In the genomic region with DNA sequence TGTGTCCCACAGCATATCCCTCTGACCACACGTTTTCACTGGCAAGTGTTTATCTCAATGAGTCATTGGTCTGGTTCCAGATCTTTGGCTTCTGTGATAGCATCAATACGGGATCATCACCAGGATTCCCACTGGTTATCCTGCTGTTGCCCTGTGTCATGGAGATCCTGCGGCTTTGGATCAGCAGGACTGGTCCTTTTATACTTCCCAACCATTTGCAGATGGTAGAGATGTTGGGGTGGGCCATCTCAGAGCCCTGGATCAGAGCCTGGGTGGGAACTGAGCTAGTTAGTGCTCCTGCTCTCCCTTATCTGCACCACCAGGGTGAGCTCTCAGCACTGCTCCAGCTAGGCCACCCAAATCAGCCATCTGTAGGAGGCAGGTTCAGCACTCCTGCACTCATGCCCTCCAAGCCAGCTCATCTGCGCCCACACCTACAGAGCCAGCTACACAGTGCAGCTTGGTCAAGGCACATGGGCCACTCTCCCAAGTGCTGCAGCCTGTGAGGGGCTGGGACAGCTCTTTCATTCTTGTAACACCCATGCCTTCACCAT, we compare ENCODE assay signal across 8 mouse cellular contexts. TPM values are rescaled to one million over a fixed set of nuclear protein-coding genes. Genes with fewer than 3 reads are reported as not detected.
A peak's percentile ranks its signal among the peaks of the same experiment; 100 is the strongest.
DNase-seq lines count a peak whose midpoint lies in the region; ATAC-seq and TF ChIP-seq lines count a peak whose summit lies in the region.

No protein-coding gene starts in this region.

- H3K4me1 ChIP-seq in forebrain, embryonic 14.5 days (ENCODE audit: control insufficient read depth, insufficient read depth, low read length): no peaks in the 10 kb centered on the region
- no peaks in the 10 kb centered on the region for H3K4me1 ChIP-seq in forebrain, embryonic 12.5 days
- H3K4me1 ChIP-seq in thymus, adult 2 months (replicated peaks; ENCODE audit: control insufficient read depth, insufficient read depth, low read length): no peaks in the 10 kb centered on the region
- H3K4me1 ChIP-seq in kidney, postnatal 0 days (replicated peaks; ENCODE audit: insufficient read depth, low read length): no peaks in the 10 kb centered on the region

- TF ChIP-seq POLR2A in thymus, adult 2 months (IDR thresholded peaks at IDR 0.05; ENCODE audit: control insufficient read depth, extremely low read depth, insufficient read depth, low read length, poor library complexity): no peak

- intact Hi-C loops in left cerebral cortex, postnatal 36 days (cut with DNase I): no loop called here

- DNase-seq in forebrain, embryonic 14.5 days (ENCODE audit: low spot score): no peak
- peak; percentile 9 for DNase-seq in thymus, adult 2 months
- no peak for DNase-seq in thymus, postnatal 0 days (ENCODE audit: low spot score)
- DNase-seq in kidney, postnatal 0 days (ENCODE audit: low spot score): peak; percentile 53
- peak; percentile 16 for DNase-seq in thymus, postnatal 25 days
- no peak for DNase-seq in left cerebral cortex, postnatal 36 days (ENCODE audit: low spot score in 2 of 2)
- DNase-seq in layer of hippocampus, adult 9-10 months (ENCODE audit: low spot score): no peak

- ATAC-seq in forebrain, embryonic 14.5 days: 0 out of 2 replicates have a peak, but pooled peaks have one; percentile 20
- ATAC-seq in forebrain, embryonic 12.5 days (ENCODE audit: low FRiP score): no peak
- ATAC-seq in kidney, postnatal 0 days (replicated peaks; ENCODE audit: low FRiP score, low read depth): peak; percentile 46; the same call in 1 of the 2 replicates

- H3K9me3 ChIP-seq in forebrain, embryonic 14.5 days (replicated peaks; ENCODE audit: control insufficient read depth, low read length): no peaks in the 10 kb centered on the region
- H3K9me3 ChIP-seq in forebrain, embryonic 12.5 days: no peaks in the 10 kb centered on the region
- H3K9me3 ChIP-seq in kidney, postnatal 0 days (replicated peaks; ENCODE audit: low read length): no peaks in the 10 kb centered on the region

- H3K27me3 ChIP-seq in forebrain, embryonic 14.5 days (replicated peaks; ENCODE audit: control insufficient read depth, insufficient read depth, low read length): no peaks in the 10 kb centered on the region
- H3K27me3 ChIP-seq in forebrain, embryonic 12.5 days: no peaks in the 10 kb centered on the region
- no peaks in the 10 kb centered on the region for H3K27me3 ChIP-seq in thymus, adult 2 months (ENCODE audit: control insufficient read depth, insufficient read depth, low read length)
- no peaks in the 10 kb centered on the region for H3K27me3 ChIP-seq in kidney, postnatal 0 days (ENCODE audit: insufficient read depth, low read length)

- WGBS in forebrain, embryonic 14.5 days: 71% methylated on average over 4 of the region's 4 CpGs
- WGBS in forebrain, embryonic 12.5 days: 77% methylated on average over 4 of the region's 4 CpGs
- WGBS in thymus, adult 2 months: 69% methylated on average over 4 of the region's 4 CpGs
- whole genome bisulfite sequencing in kidney, postnatal 0 days: 52% methylated on average over 4 of the region's 4 CpGs

- H3K36me3 ChIP-seq in forebrain, embryonic 14.5 days (ENCODE audit: control insufficient read depth, insufficient read depth, low read length): no peaks in the 10 kb centered on the region
- no peaks in the 10 kb centered on the region for H3K36me3 ChIP-seq in forebrain, embryonic 12.5 days (replicated peaks)
- no peaks in the 10 kb centered on the region for H3K36me3 ChIP-seq in thymus, adult 2 months (ENCODE audit: control insufficient read depth, insufficient read depth, low read length)
- H3K36me3 ChIP-seq in kidney, postnatal 0 days (ENCODE audit: insufficient read depth, low read length): no peaks in the 10 kb centered on the region

- H3K4me3 ChIP-seq in forebrain, embryonic 14.5 days (ENCODE audit: low read depth, low read length): no peak overlapping the region
- no peak overlapping the region for H3K4me3 ChIP-seq in forebrain, embryonic 12.5 days (replicated peaks)
- H3K4me3 ChIP-seq in thymus, adult 2 months (ENCODE audit: control insufficient read depth, insufficient read depth, low read length): no peak overlapping the region
- H3K4me3 ChIP-seq in kidney, postnatal 0 days (replicated peaks; ENCODE audit: low read depth, low read length): no peak overlapping the region

- no peak overlapping the region for H3K27ac ChIP-seq in forebrain, embryonic 14.5 days (ENCODE audit: low read depth, low read length)
- H3K27ac ChIP-seq in forebrain, embryonic 12.5 days: no peak overlapping the region
- H3K27ac ChIP-seq in thymus, adult 2 months (ENCODE audit: control insufficient read depth, insufficient read depth, low read length): no peak overlapping the region
- H3K27ac ChIP-seq in kidney, postnatal 0 days: no peak overlapping the region

- TF ChIP-seq CTCF in thymus, adult 2 months (IDR thresholded peaks at IDR 0.05; ENCODE audit: borderline replicate concordance, control insufficient read depth, extremely low read depth, insufficient read depth, low read length, poor library complexity): no peak
- peak; percentile 79 for TF ChIP-seq CTCF in kidney, postnatal 0 days (IDR thresholded peaks at IDR 0.05; ENCODE audit: low read depth)

- no peak overlapping the region for H3K4me2 ChIP-seq in forebrain, embryonic 14.5 days (ENCODE audit: low read length)
- no peak overlapping the region for H3K4me2 ChIP-seq in forebrain, embryonic 12.5 days
- no peak overlapping the region for H3K4me2 ChIP-seq in kidney, postnatal 0 days (ENCODE audit: low read length)

- no peak overlapping the region for H3K9ac ChIP-seq in forebrain, embryonic 14.5 days (ENCODE audit: low read length)
- H3K9ac ChIP-seq in forebrain, embryonic 12.5 days: no peak overlapping the region
- no peak overlapping the region for H3K9ac ChIP-seq in kidney, postnatal 0 days (ENCODE audit: low read depth, low read length)

RNA-seq across cellular contexts. Expression of a gene that starts 21.0 kb away (rescaled TPM):
- 14.9 and 16.3 TPM in 2 replicates for polyA plus RNA-seq in forebrain, embryonic 14.5 days (2014; fragmentation: Nextera tagmentation; extraction: Ambion mirVana)
- polyA plus RNA-seq in forebrain, embryonic 12.5 days (2016; fragmentation: Nextera tagmentation; extraction: Ambion mirVana): 32.4 and 34.2 TPM in 2 replicates
- 1.1 and 1.9 TPM in 2 replicates for polyA plus RNA-seq in thymus, adult 2 months (2012; rRNA removed)
- 1.4 and 1.7 TPM in 2 replicates for polyA plus RNA-seq in thymus, postnatal 0 days (2015; fragmentation: Nextera tagmentation; extraction: Ambion mirVana)
- polyA plus RNA-seq in kidney, postnatal 0 days (2015; fragmentation: Nextera tagmentation; extraction: Ambion mirVana): 26.6 and 27.6 TPM in 2 replicates
- 1 to 10 TPM; 4.6 to 7.0 TPM for total RNA-seq in left cerebral cortex, postnatal 36 days (2021)

Comparison
In these comparisons a context has a peak if more than half of its experiments do, and no peak if none do; other contexts are left out.
1. DNase-seq: peak in thymus, adult 2 months (single experiment), kidney, postnatal 0 days (single experiment) and thymus, postnatal 25 days (single experiment); none in forebrain, embryonic 14.5 days (single experiment), thymus, postnatal 0 days (single experiment), left cerebral cortex, postnatal 36 days (0 of 2) and layer of hippocampus, adult 9-10 months (single experiment).